Mouse (Mus musculus) kidney, postnatal 0 days (tissue): ENCODE data around the gene Mitf. TPM values are rescaled to one million over a fixed set of nuclear protein-coding genes. Genes with fewer than 3 reads are reported as not detected.

Experiments
- ATAC-seq: fragments of 200-750 bp; cut with Nextera tagmentation; replicated peaks from 2 replicates; pipeline ENCODE4 v1.8.0; 2017; ENCODE audit warnings: low read depth, moderate number of reproducible peaks, moderate TSS enrichment, moderate library complexity; ENCODE audit not compliant: low FRiP score
- DNase-seq: peaks from one replicate; pipeline ENCODE4 v3.0.0-alpha.2; 2016; ENCODE audit warnings: low spot score
- H3K27ac ChIP-seq: fragments of 300-500 bp; sonication (generic); 2 replicates; pipeline ENCODE4 v1.5.1; 2014; ENCODE audit warnings: mild to moderate bottlenecking
- H3K27me3 ChIP-seq: fragments of 300-500 bp; sonication (generic); 2 replicates; pipeline ENCODE4 v1.6.1; 2014; ENCODE audit warnings: low read length, mixed read lengths; ENCODE audit not compliant: insufficient read depth
- H3K36me3 ChIP-seq: fragments of 300-500 bp; sonication (generic); 2 replicates; pipeline ENCODE4 v1.6.1; 2014; ENCODE audit warnings: low read length, mixed read lengths; ENCODE audit not compliant: insufficient read depth
- H3K4me1 ChIP-seq: fragments of 300-500 bp; sonication (generic); replicated peaks from 2 replicates; pipeline ENCODE4 v1.6.1; 2014; ENCODE audit warnings: antibody characterized with exemption, low read length, mixed read lengths; ENCODE audit not compliant: insufficient read depth
- H3K4me2 ChIP-seq: fragments of 300-500 bp; sonication (generic); 2 replicates; pipeline ENCODE4 v1.6.1; 2014; ENCODE audit warnings: mild to moderate bottlenecking, low read length, moderate library complexity, mixed read lengths
- H3K4me3 ChIP-seq: fragments of 300-500 bp; sonication (generic); replicated peaks from 2 replicates; pipeline ENCODE4 v1.5.1; 2014; ENCODE audit warnings: low read depth, low read length
- H3K9ac ChIP-seq: fragments of 300-500 bp; sonication (generic); 2 replicates; pipeline ENCODE4 v1.6.1; 2014; ENCODE audit warnings: low read depth, low read length
- H3K9me3 ChIP-seq: fragments of 300-500 bp; sonication (generic); replicated peaks from 2 replicates; pipeline ENCODE4 v1.6.1; 2016; ENCODE audit warnings: low read length, inconsistent platforms, mixed read lengths
- CTCF ChIP-seq: IDR thresholded peaks from 2 replicates; pipeline ENCODE4 v1.5.1; 2016; ENCODE audit warnings: antibody characterized with exemption, low read depth, mild to moderate bottlenecking, moderate library complexity
- WGBS: fragments of 180-500 bp; shearing (Covaris S2); extraction: QIAGEN DNeasy Blood & Tissue Kit; methylation state at CpG from one replicate; pipeline ENCODE4 v1.1.7; 2014; 5-methylcytosine and 5-hydroxymethylcytosine counted together
- polyA plus RNA-seq: library from polyadenylated mRNA; unstranded; fragments of >200 nt; fragmentation: Nextera tagmentation; extraction: Ambion mirVana; gene quantifications from 2 replicates; pipeline ENCODE4 v1.2.1, GENCODE M21; 2015

The Mitf gene
- polyA plus RNA-seq, 1 experiment from 2014 or later: 6.8 TPM

GRCm38 (mm10) chr6:97916386-97916903, 109.6 kb downstream of the Mitf start:
- no peak for ATAC-seq

GRCm38 (mm10) chr6:97918051-97918450, 111.2 kb downstream of the Mitf start:
- Histone ChIP-seq H3K9ac (no peak overlapping the region), H3K4me3 (no peak overlapping the region), H3K9me3 (no peaks in the 10 kb centered on the region), H3K4me1 (peaks cover 24% of the 10 kb centered on the region; the same call in 1 of the 2 replicates), H3K4me2 (no peak overlapping the region), H3K36me3 (no peaks in the 10 kb centered on the region), H3K27ac (peak overlapping the region; percentile 69; the same call in 1 of the 2 replicates), H3K27me3 (no peaks in the 10 kb centered on the region)
- no peak for TF ChIP-seq CTCF
- DNase-seq (no peak), ATAC-seq (no peak)
- 63% methylated on average over 4 of the region's 4 CpGs for WGBS

More at GRCm38 (mm10) chr6:97916386-97916903, 109.6 kb downstream of the Mitf start:
- Histone ChIP-seq H3K4me3 (no peak overlapping the region), H3K4me2 (no peak overlapping the region), H3K9me3 (no peaks in the 10 kb centered on the region), H3K27me3 (no peaks in the 10 kb centered on the region), H3K9ac (no peak overlapping the region), H3K36me3 (no peaks in the 10 kb centered on the region), H3K4me1 (peaks cover 29% of the 10 kb centered on the region; the same call in 1 of the 2 replicates), H3K27ac (peak overlapping the region; percentile 76)
- TF ChIP-seq CTCF: no peak
- no peak for DNase-seq
- 64% methylated on average over 7 of the region's 7 CpGs for WGBS

GRCm38 (mm10) chr6:97918481-97918880, 111.6 kb downstream of the Mitf start:
- peak overlapping the region; percentile 69 for H3K27ac ChIP-seq
- peaks cover 24% of the 10 kb centered on the region; the same call in 1 of the 2 replicates for H3K4me1 ChIP-seq
- ATAC-seq (no peak), DNase-seq (no peak)
- H3K4me2 ChIP-seq: no peak overlapping the region
- TF ChIP-seq CTCF: no peak
- H3K27me3 ChIP-seq: no peaks in the 10 kb centered on the region
- 65% methylated on average over 7 of the region's 7 CpGs for WGBS
- H3K9me3 ChIP-seq: no peaks in the 10 kb centered on the region
- H3K4me3 ChIP-seq: no peak overlapping the region
- no peaks in the 10 kb centered on the region for H3K36me3 ChIP-seq
- H3K9ac ChIP-seq: no peak overlapping the region

- no peaks in the 10 kb centered on the region for H3K9me3 ChIP-seq
- H3K4me2 ChIP-seq: peak overlapping the region; percentile 30; the same call in 1 of the 2 replicates
- no peaks in the 10 kb centered on the region for H3K27me3 ChIP-seq
- peaks cover 24% of the 10 kb centered on the region; the same call in 1 of the 2 replicates for H3K4me1 ChIP-seq
- H3K9ac ChIP-seq: no peak overlapping the region
- DNase-seq (peak; percentile 60), ATAC-seq (peak; percentile 81; the same call in 1 of the 2 replicates)
- peak overlapping the region; percentile 69 for H3K27ac ChIP-seq
- no peak overlapping the region for H3K4me3 ChIP-seq
- H3K36me3 ChIP-seq: no peaks in the 10 kb centered on the region
- 29% methylated on average over 8 of the region's 8 CpGs for WGBS
- no peak for TF ChIP-seq CTCF
These were observed 112.4 kb downstream of the Mitf start for GRCm38 (mm10) chr6:97919287-97919686.

GRCm38 (mm10) chr6:97921591-97921990, 114.7 kb downstream of the Mitf start:
- no peaks in the 10 kb centered on the region for H3K9me3 ChIP-seq
- no peak overlapping the region for H3K4me3 ChIP-seq
- no peak overlapping the region for H3K4me2 ChIP-seq
- H3K27me3 ChIP-seq: no peaks in the 10 kb centered on the region
- H3K27ac ChIP-seq: no peak overlapping the region
- DNase-seq (no peak), ATAC-seq (no peak)
- 85% methylated on average over 6 of the region's 6 CpGs for WGBS
- H3K36me3 ChIP-seq: no peaks in the 10 kb centered on the region
- H3K4me1 ChIP-seq: peaks cover 18% of the 10 kb centered on the region; the same call in 1 of the 2 replicates
- no peak overlapping the region for H3K9ac ChIP-seq
- TF ChIP-seq CTCF: no peak

- Histone ChIP-seq H3K9ac (no peak overlapping the region), H3K4me1 (0 out of 2 replicates have a peak, but pooled peaks cover 6% of the 10 kb centered on the region), H3K36me3 (no peaks in the 10 kb centered on the region), H3K27ac (no peak overlapping the region), H3K27me3 (no peaks in the 10 kb centered on the region), H3K4me3 (no peak overlapping the region), H3K4me2 (no peak overlapping the region), H3K9me3 (no peaks in the 10 kb centered on the region)
- 97% methylated on average over 3 of the region's 3 CpGs for WGBS
- TF ChIP-seq CTCF: no peak
- ATAC-seq (no peak), DNase-seq (no peak)
These were observed 117.4 kb downstream of the Mitf start for GRCm38 (mm10) chr6:97924221-97924620.
